Mouse (Mus musculus) brain, embryonic 14.5 days (tissue): Measurements from ENCODE around the gene Tubgcp6. TPM values are rescaled to one million over a fixed set of nuclear protein-coding genes. Genes with fewer than 3 reads are reported as not detected.

Source experiments
- DNase-seq: peaks from one replicate; pipeline ENCODE4 v3.0.0-alpha.2; 2011; ENCODE audit warnings: low read depth
- CTCF ChIP-seq: fragments of 200-500 bp; IDR thresholded peaks from 2 replicates; pipeline ENCODE4 v1.5.1; 2012; ENCODE audit warnings: inconsistent platforms, mild to moderate bottlenecking, moderate library complexity, borderline replicate concordance; ENCODE audit not compliant: insufficient read depth, insufficient read length; ENCODE audit errors: extremely low read depth
- POLR2A ChIP-seq: fragments of 200-500 bp; IDR thresholded peaks from 2 replicates; pipeline ENCODE4 v1.6.1; 2012; ENCODE audit warnings: mild to moderate bottlenecking, inconsistent platforms, borderline replicate concordance; ENCODE audit not compliant: poor library complexity, insufficient read depth, insufficient read length, severe bottlenecking; ENCODE audit errors: extremely low read depth
- polyA plus RNA-seq: library from polyadenylated mRNA; depleted of rRNA; stranded (reverse); fragments of >200 nt; gene quantifications from 2 replicates; pipeline ENCODE4 v1.2.3, GENCODE M21; 2012

Gene Tubgcp6
- polyA plus RNA-seq, 1 experiment = 45.9 TPM

DNA sequence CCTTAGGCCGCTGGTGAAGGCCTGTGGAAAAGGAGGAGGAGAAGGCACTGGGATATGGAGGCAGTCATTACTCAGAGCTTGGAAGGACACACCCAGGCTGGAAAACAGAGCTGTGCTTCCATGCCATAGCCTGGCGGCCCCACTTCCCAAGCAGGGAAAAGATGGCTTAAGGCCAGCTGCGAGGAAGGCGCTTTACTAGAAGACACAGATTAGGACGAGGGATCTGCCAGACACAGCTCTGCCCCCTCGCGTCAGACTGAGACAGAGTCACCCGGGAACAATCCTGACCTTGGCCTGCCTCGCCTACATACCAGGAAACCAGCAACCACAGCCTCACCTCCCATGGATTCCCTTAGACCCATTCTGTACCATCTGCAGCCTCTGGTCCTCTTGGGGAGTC lies 12.8 kb downstream of the Tubgcp6 start:
- TF ChIP-seq CTCF (no peak), POLR2A (no peak)
- no peak for DNase-seq

DNA sequence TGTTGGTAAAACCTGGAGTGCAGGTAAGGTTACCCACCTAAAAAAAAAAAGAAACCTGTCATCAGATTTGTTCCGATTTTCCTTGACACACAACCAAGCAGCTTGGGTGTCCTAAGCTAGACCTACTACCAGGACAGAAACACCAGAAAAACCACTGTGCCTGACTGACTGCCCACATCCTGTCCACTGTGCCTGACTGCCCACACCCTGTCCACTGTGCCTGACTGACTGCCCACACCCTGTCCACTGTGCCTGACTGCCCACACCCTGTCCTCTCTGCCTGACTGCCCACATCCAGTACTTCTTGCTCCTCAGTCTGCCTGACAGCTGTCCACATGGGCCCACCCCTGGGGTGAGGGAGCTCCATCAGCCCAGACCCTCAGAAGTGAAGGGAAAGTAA lies 15.9 kb downstream of the Tubgcp6 start:
- no peak for TF ChIP-seq POLR2A
- TF ChIP-seq CTCF = no peak
- no peak for DNase-seq

DNA sequence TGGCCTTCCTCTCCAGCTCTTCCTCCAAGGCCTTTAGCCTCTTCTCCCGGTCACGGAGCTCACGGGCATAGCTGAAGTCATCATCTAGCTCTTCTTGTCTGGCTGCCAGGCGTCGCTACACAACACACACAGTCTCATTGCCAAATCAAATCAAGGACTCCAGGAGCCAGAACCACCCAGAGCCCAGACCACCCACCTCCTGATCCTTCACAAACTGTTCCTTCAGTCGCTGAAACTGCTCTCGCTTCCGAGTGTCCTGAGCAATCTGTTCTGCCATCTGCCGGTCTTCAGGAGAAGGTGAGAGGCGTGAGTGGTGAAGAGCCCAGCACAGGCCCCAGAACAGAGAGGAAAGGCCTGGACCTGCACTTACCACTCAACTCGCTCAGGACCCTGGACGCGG lies 16.8 kb downstream of the Tubgcp6 start:
- no peak for DNase-seq
- TF ChIP-seq CTCF (no peak), POLR2A (no peak)

DNA sequence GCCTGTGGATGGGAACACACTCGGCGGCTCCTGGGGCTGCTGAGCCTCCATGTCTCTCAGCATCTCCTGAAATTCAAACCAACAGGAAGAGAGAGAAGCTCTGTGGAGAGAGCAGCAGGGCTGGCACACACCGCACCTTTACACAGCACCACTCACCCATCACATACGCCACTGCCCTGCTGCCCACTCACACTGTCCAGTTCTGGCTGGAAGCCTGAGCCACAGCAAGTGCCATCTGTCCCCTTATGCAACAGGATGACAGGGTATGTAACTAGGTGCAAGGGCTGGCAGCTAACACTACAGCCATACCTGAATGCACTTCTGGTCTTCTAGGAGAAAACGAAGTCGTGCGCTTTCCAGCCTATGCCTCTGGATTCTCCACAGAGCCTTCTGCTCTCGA lies 18.5 kb downstream of the Tubgcp6 start:
- TF ChIP-seq POLR2A (no peak), CTCF (no peak)
- no peak for DNase-seq

DNA sequence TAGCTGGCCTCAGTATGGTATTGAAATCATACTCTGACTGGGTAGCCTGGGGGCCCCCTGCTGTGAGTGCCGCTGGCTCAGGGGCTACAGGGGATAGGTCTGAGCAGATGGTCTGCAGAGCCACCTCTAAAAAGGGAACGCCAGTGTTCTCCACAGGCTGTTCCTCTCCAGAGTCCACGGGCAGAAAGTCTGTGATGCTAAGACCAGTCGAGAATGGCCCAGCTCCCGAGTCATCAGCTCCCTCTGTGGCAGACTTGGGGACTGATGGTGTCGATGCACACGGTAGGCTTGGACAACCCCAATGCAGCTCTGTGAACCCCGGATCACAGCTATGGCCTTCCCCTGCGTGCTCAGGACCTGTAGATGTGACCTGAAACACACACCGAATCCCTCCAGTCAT lies 19.0 kb downstream of the Tubgcp6 start:
- TF ChIP-seq POLR2A (no peak), CTCF (no peak)
- no peak for DNase-seq

DNA sequence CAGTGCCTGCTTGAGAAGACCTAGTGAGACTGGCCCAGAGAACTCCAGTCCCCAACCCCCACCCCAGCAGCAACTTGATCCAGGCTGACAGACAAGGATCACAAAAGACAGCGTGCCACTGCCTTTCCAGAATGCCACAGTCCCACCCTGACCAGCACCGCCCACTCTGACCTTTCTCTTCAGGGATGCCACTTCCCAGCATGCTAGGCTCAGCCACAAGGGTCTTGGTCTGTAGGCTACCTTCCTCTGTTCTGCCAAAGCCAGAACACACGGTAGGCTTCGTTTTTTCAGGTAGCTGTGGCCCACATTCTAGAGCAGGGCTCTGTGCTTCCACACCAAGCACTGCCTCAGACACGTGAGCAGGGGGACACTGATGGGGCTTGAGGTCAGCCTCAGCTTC lies 20.3 kb downstream of the Tubgcp6 start:
- DNase-seq = no peak
- TF ChIP-seq CTCF (no peak), POLR2A (no peak)

DNA sequence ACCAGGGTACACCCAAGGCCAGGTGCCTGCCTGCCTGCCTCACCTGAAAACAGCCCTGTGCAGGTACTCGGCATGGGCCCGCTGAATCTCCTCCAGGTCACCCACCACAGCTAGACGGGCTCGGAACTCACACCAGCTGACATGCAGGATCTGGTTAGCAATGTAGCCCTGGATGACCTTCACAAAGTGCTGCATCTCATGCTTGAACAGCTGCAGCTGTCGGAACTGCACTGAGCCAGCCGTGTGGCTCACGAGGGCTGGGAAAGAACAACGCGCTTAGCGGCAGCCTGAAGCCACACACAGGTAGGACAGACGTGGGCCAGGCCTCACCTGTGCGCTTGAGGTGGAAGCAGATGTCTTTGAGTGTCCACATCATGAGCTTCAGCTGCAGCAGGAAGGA lies 22.1 kb downstream of the Tubgcp6 start:
- no peak for DNase-seq
- no peak for TF ChIP-seq POLR2A
- TF ChIP-seq CTCF = no peak

DNA sequence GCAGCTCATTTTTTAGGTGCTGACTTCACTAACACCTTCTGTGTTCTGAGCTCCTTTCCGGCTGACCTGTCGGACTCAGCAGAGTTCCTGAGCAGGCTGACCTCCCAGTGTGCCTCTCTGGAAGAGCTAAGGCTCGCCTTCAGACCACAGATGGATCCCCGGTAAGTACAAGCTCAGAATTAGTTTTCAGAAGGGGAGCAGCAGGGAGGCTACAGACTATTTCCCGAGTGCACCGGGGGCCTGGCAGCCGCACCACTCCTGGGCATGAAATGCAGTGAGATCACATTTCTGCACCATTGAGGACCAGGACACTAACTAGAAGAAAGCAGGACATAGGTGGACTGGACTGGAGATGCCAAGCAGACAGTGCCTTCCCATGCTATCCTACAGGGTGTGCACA lies 24.3 kb downstream of the Tubgcp6 start:
- DNase-seq = no peak
- TF ChIP-seq CTCF (no peak), POLR2A (no peak)

DNA sequence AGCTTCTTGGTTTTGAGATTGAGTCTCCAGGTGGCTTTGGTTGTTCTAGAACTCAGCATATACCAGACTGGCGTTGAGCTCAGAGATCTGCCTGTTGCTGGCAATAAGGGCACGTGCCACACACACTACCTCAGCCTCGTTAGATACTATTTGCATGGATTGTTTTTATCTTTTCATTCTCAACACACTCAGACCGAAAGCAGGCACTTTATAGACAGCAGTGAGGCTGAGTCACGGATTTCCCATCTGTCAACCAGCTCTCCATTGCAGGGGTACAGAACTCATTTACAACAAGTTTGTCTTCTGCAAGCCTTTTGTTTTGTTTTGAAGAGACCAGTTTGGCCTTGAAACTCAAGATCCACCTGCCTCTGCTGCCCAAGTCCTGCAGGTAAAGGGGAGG lies 25.5 kb downstream of the Tubgcp6 start:
- DNase-seq = no peak
- no peak for TF ChIP-seq POLR2A
- no peak for TF ChIP-seq CTCF

DNA sequence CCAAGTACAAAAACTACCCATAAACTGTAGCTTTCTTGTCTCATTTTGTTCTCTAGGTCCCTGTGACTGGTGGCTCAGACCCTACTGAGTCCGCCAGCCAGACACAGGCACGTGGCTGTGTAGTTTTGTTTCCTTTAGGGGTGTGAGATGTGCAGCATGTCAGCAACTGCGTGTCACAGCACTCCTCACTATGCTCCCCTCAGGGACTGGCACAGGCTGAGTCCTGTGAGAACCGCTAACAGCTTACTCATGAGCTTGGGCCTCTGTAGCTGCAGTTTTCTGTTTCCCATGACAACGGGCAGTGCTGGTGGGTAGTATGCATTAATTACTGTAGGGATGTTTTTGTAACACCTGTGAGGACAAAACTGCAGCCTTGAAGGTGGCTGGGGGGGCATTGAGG lies 30.7 kb downstream of the Tubgcp6 start:
- no peak for DNase-seq
- TF ChIP-seq CTCF (no peak), POLR2A (no peak)

DNA sequence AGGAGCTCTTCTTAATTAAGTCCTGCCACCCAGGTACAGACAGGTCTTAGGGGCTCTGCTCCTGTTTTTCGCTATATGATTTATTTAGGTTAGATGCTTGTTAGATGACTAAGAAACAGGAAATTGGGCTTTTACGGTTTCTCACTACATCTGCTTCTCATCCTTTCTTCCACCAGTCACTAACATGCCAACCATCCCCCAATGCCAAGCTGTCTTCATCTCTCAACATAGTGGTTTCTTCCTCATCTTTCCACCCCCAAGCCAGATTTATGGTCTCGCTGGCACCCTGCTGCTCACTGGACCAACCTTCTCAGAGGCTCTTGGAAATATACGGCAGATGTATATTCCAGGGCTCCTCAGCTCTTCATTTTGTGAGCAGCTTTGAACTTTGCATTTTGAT lies 32.2 kb downstream of the Tubgcp6 start:
- no peak for TF ChIP-seq CTCF
- no peak for DNase-seq

DNA sequence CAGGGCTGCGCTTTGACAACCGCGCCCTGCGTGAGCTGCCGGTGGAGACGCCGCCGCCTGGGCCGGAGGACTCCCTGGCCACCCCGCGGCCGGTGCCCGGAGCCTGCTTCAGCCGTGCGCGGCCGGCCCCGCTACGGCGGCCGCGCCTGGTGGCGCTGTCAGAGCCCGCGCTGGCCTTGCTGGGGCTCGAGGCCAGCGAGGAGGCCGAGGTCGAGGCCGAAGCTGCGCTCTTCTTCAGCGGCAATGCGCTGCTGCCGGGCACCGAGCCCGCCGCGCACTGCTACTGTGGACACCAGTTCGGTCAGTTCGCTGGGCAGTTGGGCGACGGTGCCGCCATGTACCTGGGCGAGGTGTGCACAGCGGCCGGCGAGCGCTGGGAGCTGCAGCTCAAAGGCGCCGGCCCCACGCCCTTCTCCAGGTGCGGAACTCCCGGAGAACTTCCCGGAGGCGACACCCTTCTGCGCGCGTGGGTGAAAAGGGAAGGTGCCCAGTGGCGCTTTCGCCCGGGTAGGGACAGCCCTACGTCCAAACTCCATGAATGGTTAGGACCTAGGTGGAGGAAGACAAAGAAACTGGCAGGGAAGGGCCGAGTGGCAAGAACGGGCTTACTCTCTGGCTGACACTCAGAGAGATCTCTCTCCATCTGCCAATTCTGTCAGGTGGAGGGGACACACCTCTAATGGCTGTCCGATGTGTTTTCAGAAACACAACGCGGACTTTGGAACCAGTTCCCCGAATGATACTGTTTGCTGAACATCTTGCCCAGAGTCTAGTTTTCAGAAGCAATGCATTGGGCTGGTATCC lies 33.5 kb downstream of the Tubgcp6 start:
- DNase-seq = peak; percentile 13
- TF ChIP-seq POLR2A = no peak
- TF ChIP-seq CTCF = no peak

DNA sequence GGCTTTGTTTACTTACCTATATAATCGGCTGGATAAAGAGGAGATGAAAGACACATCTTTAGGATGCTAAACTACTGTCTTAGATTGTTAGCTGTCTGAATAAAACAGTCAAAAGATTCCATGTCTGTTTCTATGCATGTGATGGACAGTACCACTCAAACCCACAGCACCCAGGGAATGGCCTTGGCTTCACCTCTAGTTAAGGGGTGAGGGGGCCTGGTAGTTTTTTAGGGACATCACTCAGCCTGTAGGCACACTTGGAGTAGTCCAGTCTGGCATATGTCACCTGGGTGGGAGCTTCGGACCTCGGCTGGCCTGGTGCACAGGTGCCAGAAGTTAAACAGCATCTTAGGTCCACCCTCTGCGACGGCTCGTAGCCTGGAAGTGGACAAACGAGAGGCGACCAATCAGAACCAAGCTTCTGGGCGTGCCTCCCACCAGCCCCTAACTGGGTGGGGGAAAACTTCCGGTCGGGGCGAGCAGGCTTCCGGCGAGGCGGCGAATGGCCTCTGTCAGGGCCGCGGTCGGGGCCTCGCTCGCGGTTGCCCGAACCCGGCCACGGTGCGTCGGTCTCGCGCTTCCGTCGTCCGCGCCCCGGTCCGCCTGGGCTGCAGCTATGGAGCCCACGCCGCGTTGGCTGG lies 34.2 kb downstream of the Tubgcp6 start, which contains the start of gene Selenoo:
Gene Selenoo (plus strand): TSS at position 478 of the 641 bp plus-strand sequence.
- TF ChIP-seq CTCF (no peak), POLR2A (peak; percentile 97)
- peak; percentile 96 for DNase-seq
